Comparison of ENCODE assay signal across 9 mouse cellular contexts in genomic region chr9:111311843-111312441, GRCm38 (mm10). TPM values are rescaled to one million over a fixed set of nuclear protein-coding genes. Genes with fewer than 3 reads are reported as not detected.
DNase-seq lines count a peak whose midpoint lies in the region; ATAC-seq and TF ChIP-seq lines count a peak whose summit lies in the region.
"Had no signal": no experiment of that assay in that cellular context is flagged by ENCODE, and none has a peak within 500 bp of the region (broad histone marks: within the 10 kb centered on the region; RNA-seq: fewer than 3 reads in every experiment).

No protein-coding gene starts in this region.

- intact Hi-C loops in left cerebral cortex, postnatal 14 days (cut with DNase I), result loop anchor here (2.0 kb wide), 1 partner anchor 21 kb away; no protein-coding TSS in a partner anchor
- intact Hi-C loops in gastrocnemius, postnatal 36 days (cut with DNase I), result no loop called here

- peaks cover 55% of the 10 kb centered on the region for H3K27me3 ChIP-seq in limb, embryonic 14.5 days (ENCODE audit: control insufficient read depth, insufficient read depth, low read length)
- H3K27me3 ChIP-seq in stomach, embryonic 14.5 days (ENCODE audit: control insufficient read depth, insufficient read depth, low read length), result peaks cover 40% of the 10 kb centered on the region

- peak overlapping the region; percentile 89 for H3K4me2 ChIP-seq in limb, embryonic 14.5 days (replicated peaks; ENCODE audit: low read depth, low read length, severe bottlenecking)
- H3K4me2 ChIP-seq in stomach, embryonic 14.5 days (replicated peaks; ENCODE audit: low read depth, low read length), result peak overlapping the region; percentile 94

- H3K27ac ChIP-seq in limb, embryonic 14.5 days (replicated peaks; ENCODE audit: low read depth, low read length), result no peak overlapping the region
- no peak overlapping the region for H3K27ac ChIP-seq in stomach, embryonic 14.5 days (ENCODE audit: low read length)

- 0 out of 2 replicates have a peak, but pooled peaks cover 6% of the 10 kb centered on the region for H3K4me1 ChIP-seq in limb, embryonic 14.5 days (ENCODE audit: control insufficient read depth, insufficient read depth, low read length)
- 0 out of 2 replicates have a peak, but pooled peaks cover 11% of the 10 kb centered on the region for H3K4me1 ChIP-seq in stomach, embryonic 14.5 days (ENCODE audit: control insufficient read depth, insufficient read depth, low read length)

- peak; percentile 27 for DNase-seq in heart, adult 11 months
- DNase-seq in heart, adult 8-10 months (ENCODE audit: low spot score), result no peak
- DNase-seq in thymus, postnatal 4 days, result peak; percentile 10
- DNase-seq in thymus, postnatal 14 days, result no peak
- no peak for DNase-seq in limb, embryonic 14.5 days (ENCODE audit: low spot score)
- no peak for DNase-seq in left cerebral cortex, postnatal 14 days (ENCODE audit: low spot score in 2 of 2)
- DNase-seq in gastrocnemius, postnatal 36 days, result no peak

- H3K9ac ChIP-seq in limb, embryonic 14.5 days (ENCODE audit: low read depth, low read length, severe bottlenecking), result peak overlapping the region; percentile 47
- no peak overlapping the region for H3K9ac ChIP-seq in stomach, embryonic 14.5 days (replicated peaks; ENCODE audit: low read depth, low read length)

- peaks cover 14% of the 10 kb centered on the region; the same call in 1 of the 2 replicates for H3K9me3 ChIP-seq in limb, embryonic 14.5 days (ENCODE audit: control insufficient read depth, low read length)
- H3K9me3 ChIP-seq in stomach, embryonic 14.5 days (ENCODE audit: control insufficient read depth, low read depth, low read length), result peaks cover 12% of the 10 kb centered on the region; the same call in 1 of the 2 replicates

- 6% methylated on average over 21 of the region's 98 CpGs for WGBS in limb, embryonic 14.5 days
- WGBS in stomach, embryonic 14.5 days, result 3% methylated on average over 76 of the region's 98 CpGs

- no peaks in the 10 kb centered on the region for H3K36me3 ChIP-seq in limb, embryonic 14.5 days (ENCODE audit: control insufficient read depth, insufficient read depth, low read length)
- H3K36me3 ChIP-seq in stomach, embryonic 14.5 days (ENCODE audit: control insufficient read depth, insufficient read depth, low read length), result no peaks in the 10 kb centered on the region

- peak overlapping the region; percentile 51 for H3K4me3 ChIP-seq in limb, embryonic 14.5 days (replicated peaks; ENCODE audit: low read length)
- peak overlapping the region; percentile 46 for H3K4me3 ChIP-seq in stomach, embryonic 14.5 days (ENCODE audit: low read depth, low read length)

- peak; percentile 26; the same call in 1 of the 2 replicates for ATAC-seq in limb, embryonic 14.5 days (ENCODE audit: low FRiP score, low read depth)
- no peak for ATAC-seq in stomach, embryonic 14.5 days (ENCODE audit: insufficient number of reproducible peaks, insufficient read depth, low FRiP score, low read depth)

- TF ChIP-seq POLR2A in limb, embryonic 14.5 days (IDR thresholded peaks at IDR 0.05; ENCODE audit: borderline replicate concordance, extremely low read depth, insufficient read depth, insufficient read length), result no peak

RNA-seq across cellular contexts. Expression of gene Trank1, which starts 0.4 kb away (rescaled TPM):
- total RNA-seq in heart, adult 8-10 months (2022), result under 1 TPM in 1 of 4 experiments, not detected in 3; 0.16 TPM
- polyA plus RNA-seq in limb, embryonic 14.5 days (2012; rRNA removed), result 1.2 and 1.4 TPM in 2 replicates
- polyA plus RNA-seq in limb, embryonic 14.5 days (2014; fragmentation: Nextera tagmentation; extraction: Ambion mirVana), result 0.35 and 0.83 TPM in 2 replicates
- 0.10 and 0.20 TPM in 2 replicates for polyA plus RNA-seq in stomach, embryonic 14.5 days (2014; fragmentation: Nextera tagmentation; extraction: Ambion mirVana)
- 100 to 1,000 TPM; 222 to 227 TPM for total RNA-seq in left cerebral cortex, postnatal 14 days (2021)
- total RNA-seq in gastrocnemius, postnatal 36 days (2021), result not detected
- total RNA-seq: hematopoietic stem cell, adult 5-6 weeks had no signal

RNA-seq across cellular contexts. Expression of gene Epm2aip1, which starts 40.2 kb away (rescaled TPM):
- 10 to 100 TPM; 24.1 to 25.4 (median 24.9) TPM for total RNA-seq in heart, adult 8-10 months (2022)
- 45.2 and 47.8 TPM in 2 replicates for polyA plus RNA-seq in limb, embryonic 14.5 days (2012; rRNA removed)
- polyA plus RNA-seq in limb, embryonic 14.5 days (2014; fragmentation: Nextera tagmentation; extraction: Ambion mirVana), result 45.4 and 47.3 TPM in 2 replicates
- polyA plus RNA-seq in stomach, embryonic 14.5 days (2014; fragmentation: Nextera tagmentation; extraction: Ambion mirVana), result 43.7 and 48.2 TPM in 2 replicates
- total RNA-seq in left cerebral cortex, postnatal 14 days (2021), result 10 to 100 TPM; 78.2 to 81.9 TPM
- 10 to 100 TPM; 16.1 to 22.4 TPM for total RNA-seq in gastrocnemius, postnatal 36 days (2021)

RNA-seq across cellular contexts. Expression of gene Mlh1, which starts 40.4 kb away (rescaled TPM):
- 1 to 10 TPM; 5.1 to 9.6 (median 7.6) TPM for total RNA-seq in heart, adult 8-10 months (2022)
- polyA plus RNA-seq in limb, embryonic 14.5 days (2012; rRNA removed), result 46.5 and 52.2 TPM in 2 replicates
- 33.5 and 35.4 TPM in 2 replicates for polyA plus RNA-seq in limb, embryonic 14.5 days (2014; fragmentation: Nextera tagmentation; extraction: Ambion mirVana)
- polyA plus RNA-seq in stomach, embryonic 14.5 days (2014; fragmentation: Nextera tagmentation; extraction: Ambion mirVana), result 38.0 and 39.1 TPM in 2 replicates
- total RNA-seq in left cerebral cortex, postnatal 14 days (2021), result 10 to 100 TPM; 16.8 to 17.9 TPM
- total RNA-seq in gastrocnemius, postnatal 36 days (2021), result 1 to 10 TPM; 4.9 to 8.4 TPM

Comparison
In these comparisons a context has a peak if more than half of its experiments do, and no peak if none do; other contexts are left out.
1. DNase-seq: peak in heart, adult 11 months (single experiment) and thymus, postnatal 4 days (single experiment); none in heart, adult 8-10 months (single experiment), thymus, postnatal 14 days (single experiment), limb, embryonic 14.5 days (single experiment), left cerebral cortex, postnatal 14 days (0 of 2) and gastrocnemius, postnatal 36 days (0 of 2).
2. RNA of gene Trank1, which starts 0.4 kb away (total RNA-seq): 222 to 227 TPM in left cerebral cortex, postnatal 14 days; 0.16 TPM in heart, adult 8-10 months and not detected in gastrocnemius, postnatal 36 days; every median in the first group is over 100 times any median in the second.